Mouse (Mus musculus): ENCODE measurements at regions not wholly inside any gene's neighbourhood (a gene's known extent, or its start where the extent isn't known, plus 50 kb on each side); places are given as distances from the start of the nearest gene placed in this dataset.

- peak; percentile 56 to 76 for DNase-seq (ENCODE audit: low spot score in 2 of 2)
Measured at GRCm38 (mm10) chr10:9005140-9005909, 119.5 kb upstream of the Sash1 start.

GRCm38 (mm10) chr10:9002261-9002660 is 116.4 kb upstream of the Sash1 start:
- DNase-seq (ENCODE audit: low spot score in 2 of 2), result no peak

GRCm38 (mm10) chr10:8998758-8999398 is 113.0 kb upstream of the Sash1 start:
- no peak for DNase-seq (ENCODE audit: low spot score in 2 of 2)

- no peak for DNase-seq (ENCODE audit: low spot score in 2 of 2)
Measured at GRCm38 (mm10) chr10:8998356-8998755, 112.5 kb upstream of the Sash1 start.

GRCm38 (mm10) chr10:8995097-8995496 is 109.2 kb upstream of the Sash1 start:
- no peak for DNase-seq (ENCODE audit: low spot score in 2 of 2)

- DNase-seq (ENCODE audit: low spot score in 2 of 2), result no peak
Measured at GRCm38 (mm10) chr10:8986339-8986738, 100.5 kb upstream of the Sash1 start.

- DNase-seq (ENCODE audit: low spot score in 2 of 2), result no peak
Measured at GRCm38 (mm10) chr10:8983347-8983746, 97.5 kb upstream of the Sash1 start.

- DNase-seq (ENCODE audit: low spot score in 2 of 2), result no peak
Measured at GRCm38 (mm10) chr10:8980568-8980967, 94.7 kb upstream of the Sash1 start.

- DNase-seq (ENCODE audit: low spot score in 2 of 2), result peak; percentile 11 to 52
Measured at GRCm38 (mm10) chr10:8978595-8978994, 92.7 kb upstream of the Sash1 start.

GRCm38 (mm10) chr10:8973934-8974333 is 88.1 kb upstream of the Sash1 start:
- DNase-seq (ENCODE audit: low spot score in 2 of 2), result no peak

- peak in 1 of 2 experiments; percentile 32 for DNase-seq (ENCODE audit: low spot score in 2 of 2)
Measured at GRCm38 (mm10) chr10:8972789-8973551, 87.1 kb upstream of the Sash1 start.

GRCm38 (mm10) chr10:8970807-8971206 is 84.9 kb upstream of the Sash1 start:
- DNase-seq (ENCODE audit: low spot score in 2 of 2), result no peak

GRCm38 (mm10) chr10:8969586-8969985 is 83.7 kb upstream of the Sash1 start:
- DNase-seq (ENCODE audit: low spot score in 2 of 2), result no peak

- no peak for DNase-seq (ENCODE audit: low spot score in 2 of 2)
Measured at GRCm38 (mm10) chr10:8969016-8969415, 83.1 kb upstream of the Sash1 start.

- peak in 1 of 2 experiments; percentile 22 for DNase-seq (ENCODE audit: low spot score in 2 of 2)
Measured at GRCm38 (mm10) chr10:8968276-8968923, 82.5 kb upstream of the Sash1 start.

GRCm38 (mm10) chr10:8962921-8963320 is 77.1 kb upstream of the Sash1 start:
- no peak for DNase-seq (ENCODE audit: low spot score in 2 of 2)

- no peak for DNase-seq (ENCODE audit: low spot score in 2 of 2)
Measured at GRCm38 (mm10) chr10:8960964-8961675, 75.2 kb upstream of the Sash1 start.

- no peak for DNase-seq (ENCODE audit: low spot score in 2 of 2)
Measured at GRCm38 (mm10) chr10:8960275-8960960, 74.5 kb upstream of the Sash1 start.

- DNase-seq (ENCODE audit: low spot score in 2 of 2), result no peak
Measured at GRCm38 (mm10) chr10:8955499-8956211, 69.8 kb upstream of the Sash1 start.

GRCm38 (mm10) chr10:8954003-8954402 is 68.1 kb upstream of the Sash1 start:
- DNase-seq (ENCODE audit: low spot score in 2 of 2), result no peak
